Mouse (Mus musculus): ENCODE data around the gene Kcnma1. TPM values are rescaled to one million over a fixed set of nuclear protein-coding genes. Genes with fewer than 3 reads are reported as not detected.

Gene Kcnma1
- polyA plus RNA-seq, 1 experiment from 2014 or later: 2.8 TPM

- POLR2A ChIA-PET: no interaction called here
- no peak for TF ChIP-seq CTCF (IDR thresholded peaks at IDR 0.05)
- DNase-seq (ENCODE audit: low read depth, low spot score) (no peak), ATAC-seq (no peak)
- H3K27me3 ChIP-seq: peaks cover 10% of the 10 kb centered on the region
- CTCF ChIA-PET: no interaction called here
- in situ Hi-C loops (cut with MboI; ENCODE audit: low pct_unique_long_range_greater_than_20kb): no loop called here
These were observed 461.9 kb downstream of the Kcnma1 start for GRCm38 (mm10) chr14:23552252-23552974.

DNA sequence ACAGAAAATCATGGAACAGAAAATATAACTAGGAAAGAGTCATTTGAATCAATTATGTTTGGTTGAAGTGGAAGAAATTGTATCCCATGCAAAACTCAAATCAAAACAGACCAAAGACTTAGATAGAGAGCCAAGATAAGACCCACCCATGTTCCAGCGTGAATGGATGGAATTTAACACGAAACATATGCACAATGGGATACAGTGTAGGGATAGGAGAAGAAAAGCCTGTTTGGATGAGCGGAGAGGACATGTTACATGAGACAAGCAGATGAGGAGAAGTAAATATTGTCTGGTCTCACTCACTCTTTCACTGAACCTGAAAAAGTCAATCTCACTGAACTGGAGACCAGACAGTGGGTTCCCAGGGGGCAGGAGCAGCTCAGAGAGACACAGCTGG, 463.8 kb downstream of the Kcnma1 start:
- ChIA-PET CTCF (no interaction called here), POLR2A (no interaction called here)
- DNase-seq (ENCODE audit: low read depth, low spot score) (no peak), ATAC-seq (no peak)
- peaks cover 10% of the 10 kb centered on the region for H3K27me3 ChIP-seq
- in situ Hi-C loops (cut with MboI; ENCODE audit: low pct_unique_long_range_greater_than_20kb): no loop called here
- no peak for TF ChIP-seq CTCF (IDR thresholded peaks at IDR 0.05)

DNA sequence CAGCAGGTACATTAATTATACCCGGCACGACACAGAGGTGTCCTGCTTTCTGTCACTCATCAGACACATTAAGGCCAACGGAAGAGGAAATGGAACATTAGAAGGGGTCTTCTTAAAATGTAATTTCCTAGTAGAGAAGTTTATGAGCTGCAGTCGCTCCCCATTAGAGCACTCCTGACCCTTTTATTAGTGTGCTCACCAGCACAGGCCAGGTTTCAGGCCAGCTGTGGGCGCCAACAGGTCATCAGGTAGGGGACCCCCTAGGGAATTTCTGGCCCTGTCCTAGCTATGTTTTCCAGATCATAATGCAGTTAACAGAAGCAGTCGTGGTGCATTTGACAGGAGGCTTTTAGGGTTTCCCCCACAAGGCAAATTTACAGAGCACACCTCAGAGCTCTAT, 472.2 kb downstream of the Kcnma1 start:
- no peaks in the 10 kb centered on the region for H3K27me3 ChIP-seq
- ATAC-seq (no peak), DNase-seq (ENCODE audit: low read depth, low spot score) (no peak)
- TF ChIP-seq CTCF (IDR thresholded peaks at IDR 0.05): no peak
- POLR2A ChIA-PET: no interaction called here
- in situ Hi-C loops (cut with MboI; ENCODE audit: low pct_unique_long_range_greater_than_20kb): loop anchor here (25.0 kb wide), 1 partner anchor 730 kb away; no protein-coding TSS in a partner anchor
- CTCF ChIA-PET: interaction anchor here (1.1 kb wide), 1 partner anchor 10 kb away, joined by 4 read pairs; no protein-coding TSS in a partner anchor

- POLR2A ChIA-PET: no interaction called here
- no peak for TF ChIP-seq CTCF (IDR thresholded peaks at IDR 0.05)
- H3K27me3 ChIP-seq: no peaks in the 10 kb centered on the region
- no peak for ATAC-seq
- in situ Hi-C loops (cut with MboI; ENCODE audit: low pct_unique_long_range_greater_than_20kb): loop anchor here (25.0 kb wide), 1 partner anchor 727 kb away; no protein-coding TSS in a partner anchor
- CTCF ChIA-PET: no interaction called here
- no peak for DNase-seq (ENCODE audit: low read depth, low spot score)
These were observed 474.7 kb downstream of the Kcnma1 start for GRCm38 (mm10) chr14:23539621-23540020.

DNA sequence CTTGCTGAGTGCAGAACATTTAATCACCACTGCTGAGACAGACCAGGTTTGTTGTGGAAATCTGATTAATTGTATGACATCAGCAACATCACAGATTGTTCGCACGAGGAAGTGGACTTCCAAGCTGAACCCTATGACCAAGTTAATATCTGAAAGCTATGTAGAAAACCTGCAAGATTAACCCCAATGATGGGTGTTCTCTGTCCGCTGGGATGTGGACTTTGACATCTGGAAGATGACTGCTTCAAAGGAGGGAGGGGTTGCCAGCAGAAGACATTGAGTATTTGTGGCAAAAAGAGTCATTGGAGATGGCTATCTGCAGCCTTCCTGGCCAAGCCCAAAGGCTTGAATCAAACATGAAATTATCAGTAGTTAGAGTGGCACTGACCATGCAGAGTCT, 480.9 kb downstream of the Kcnma1 start:
- in situ Hi-C loops (cut with MboI; ENCODE audit: low pct_unique_long_range_greater_than_20kb): loop anchor here (5.0 to 25.0 kb wide), 2 partner anchors 486 to 721 kb away; no protein-coding TSS in a partner anchor
- DNase-seq (ENCODE audit: low read depth, low spot score) (no peak), ATAC-seq (no peak)
- TF ChIP-seq CTCF (IDR thresholded peaks at IDR 0.05): no peak
- ChIA-PET CTCF (no interaction called here), POLR2A (no interaction called here)
- H3K27me3 ChIP-seq: no peaks in the 10 kb centered on the region

DNA sequence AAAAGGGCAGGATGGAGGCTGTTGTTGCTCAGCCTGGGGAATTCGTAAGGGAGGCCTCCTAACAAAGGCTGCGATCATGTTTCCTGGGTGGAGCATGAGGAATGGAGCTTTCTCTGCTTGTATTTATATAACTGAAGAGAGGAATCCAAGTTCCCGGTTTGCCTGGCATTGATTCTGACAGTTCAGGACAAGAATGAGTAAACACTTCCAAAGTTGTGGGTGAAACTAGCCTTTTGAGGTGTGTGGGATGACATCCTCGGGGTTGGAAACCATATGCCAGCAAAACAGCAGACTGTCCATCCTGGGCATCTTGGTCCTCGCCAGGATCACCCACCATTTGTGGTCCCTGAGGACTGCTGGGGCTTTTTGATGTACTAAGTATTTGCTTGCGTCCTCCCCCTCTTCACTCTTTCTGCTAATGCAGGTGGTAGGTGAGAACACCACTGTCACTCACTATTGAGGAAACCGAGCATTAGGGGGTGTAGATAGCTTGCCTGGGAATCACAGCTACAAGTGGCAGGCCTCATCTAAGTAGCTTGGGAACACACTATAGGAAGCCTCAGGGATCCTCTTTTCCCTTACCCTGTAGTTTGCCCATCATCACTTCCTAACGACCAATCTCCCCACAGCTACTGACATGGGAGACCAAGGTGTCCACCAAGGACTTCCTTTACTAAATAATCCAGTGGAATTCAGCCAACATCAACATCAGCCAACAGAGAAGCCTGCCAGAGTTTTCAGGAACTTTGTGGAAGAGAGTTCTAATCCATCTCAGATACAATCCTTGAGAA, 482.4 kb downstream of the Kcnma1 start:
- no peaks in the 10 kb centered on the region for H3K27me3 ChIP-seq
- ChIA-PET CTCF (interaction anchor here (1.2 to 1.3 kb wide), 2 partner anchors 10 kb away, joined by 3 to 4 read pairs; no protein-coding TSS in a partner anchor), POLR2A (no interaction called here)
- in situ Hi-C loops (cut with MboI; ENCODE audit: low pct_unique_long_range_greater_than_20kb): loop anchor here (5.0 to 25.0 kb wide), 2 partner anchors 485 to 720 kb away; no protein-coding TSS in a partner anchor
- no peak for DNase-seq (ENCODE audit: low read depth, low spot score)
- no peak for TF ChIP-seq CTCF (IDR thresholded peaks at IDR 0.05)
- no peak for ATAC-seq

GRCm38 (mm10) chr14:23529720-23530119, 484.6 kb downstream of the Kcnma1 start:
- CTCF ChIA-PET: interaction anchor here (0.6 to 1.1 kb wide), 4 partner anchors 29 to 46 kb away, joined by 3 read pairs; no protein-coding TSS in a partner anchor
- peak; percentile 85 for TF ChIP-seq CTCF (IDR thresholded peaks at IDR 0.05)
- POLR2A ChIA-PET: interaction anchor here (0.6 kb wide), 1 partner anchor 742 kb away, joined by 3 read pairs; no protein-coding TSS in a partner anchor
- DNase-seq (ENCODE audit: low read depth, low spot score): peak; percentile 15
- H3K27me3 ChIP-seq: no peaks in the 10 kb centered on the region
- no peak for ATAC-seq
- in situ Hi-C loops (cut with MboI; ENCODE audit: low pct_unique_long_range_greater_than_20kb): loop anchor here (5.0 to 25.0 kb wide), 2 partner anchors 482 to 717 kb away; no protein-coding TSS in a partner anchor

GRCm38 (mm10) chr14:23529229-23529628, 485.1 kb downstream of the Kcnma1 start:
- in situ Hi-C loops (cut with MboI; ENCODE audit: low pct_unique_long_range_greater_than_20kb): loop anchor here (25.0 kb wide), 1 partner anchor 717 kb away; no protein-coding TSS in a partner anchor
- no peak for DNase-seq (ENCODE audit: low read depth, low spot score)

DNA sequence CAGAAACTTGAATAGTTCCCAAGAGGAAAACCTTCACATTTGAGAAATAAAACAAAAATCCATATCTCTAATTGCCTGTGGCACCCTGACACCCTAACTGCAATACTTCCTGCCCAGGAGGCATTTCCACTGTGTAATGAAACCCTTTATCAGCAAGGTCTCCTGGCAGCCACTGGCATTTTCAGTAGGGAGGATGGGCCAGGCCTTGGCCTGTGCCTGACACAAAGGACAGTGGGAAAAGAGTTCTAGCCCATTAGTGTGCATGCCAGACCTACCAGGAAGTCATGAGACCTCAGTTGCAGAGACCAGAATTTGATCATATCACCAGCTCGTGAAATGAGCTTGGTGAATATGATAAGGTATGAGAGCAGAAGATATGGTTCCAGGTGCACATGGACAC, 488.4 kb downstream of the Kcnma1 start:
- no peak for TF ChIP-seq CTCF (IDR thresholded peaks at IDR 0.05)
- ATAC-seq: no peak
- ChIA-PET CTCF (no interaction called here), POLR2A (no interaction called here)
- peaks cover 4% of the 10 kb centered on the region for H3K27me3 ChIP-seq
- in situ Hi-C loops (cut with MboI; ENCODE audit: low pct_unique_long_range_greater_than_20kb): loop anchor here (25.0 kb wide), 1 partner anchor 714 kb away; no protein-coding TSS in a partner anchor
- DNase-seq (ENCODE audit: low read depth, low spot score): no peak

More at GRCm38 (mm10) chr14:23529229-23529628, 485.1 kb downstream of the Kcnma1 start:
- no peak for TF ChIP-seq CTCF (IDR thresholded peaks at IDR 0.05)
- ATAC-seq: no peak
- CTCF ChIA-PET: interaction anchor here (0.6 to 1.1 kb wide), 2 partner anchors 29 to 38 kb away, joined by 3 read pairs; no protein-coding TSS in a partner anchor
- H3K27me3 ChIP-seq: no peaks in the 10 kb centered on the region
- POLR2A ChIA-PET: interaction anchor here (0.6 kb wide), 1 partner anchor 743 kb away, joined by 3 read pairs; no protein-coding TSS in a partner anchor

DNA sequence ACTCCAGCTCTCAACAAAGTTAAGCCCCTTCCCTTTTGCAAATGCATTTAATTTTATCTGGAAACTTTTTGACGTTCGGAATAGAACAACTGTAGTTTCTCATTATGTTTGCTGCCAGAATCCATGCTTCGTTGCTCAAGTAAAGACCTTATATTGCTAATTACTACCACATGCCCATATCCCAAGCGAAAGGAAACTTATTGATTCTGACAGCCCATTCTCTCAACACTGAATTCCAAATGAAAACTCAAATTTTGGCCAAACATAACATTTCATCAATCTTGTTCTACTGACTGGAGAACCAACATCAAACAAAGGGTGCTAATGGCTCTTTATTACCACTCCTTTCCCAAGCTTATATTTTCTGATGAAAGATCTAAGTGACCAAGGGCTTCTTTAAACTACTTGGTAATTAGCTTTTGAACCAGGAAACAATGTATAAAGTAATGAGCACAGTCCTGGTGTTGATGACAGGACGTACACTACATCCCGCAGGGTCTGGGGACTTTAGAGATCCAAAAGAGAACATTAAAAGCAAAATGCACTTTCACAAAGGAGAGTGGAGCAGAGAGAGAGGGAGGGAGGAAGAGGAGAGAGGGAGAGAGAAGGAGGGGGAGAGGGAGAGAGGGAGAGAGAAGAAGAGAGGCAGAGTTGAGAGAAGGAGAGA, 490.3 kb downstream of the Kcnma1 start:
- no peak for DNase-seq (ENCODE audit: low read depth, low spot score)
- ATAC-seq: no peak
- peaks cover 4% of the 10 kb centered on the region for H3K27me3 ChIP-seq
- ChIA-PET CTCF (no interaction called here), POLR2A (no interaction called here)
- in situ Hi-C loops (cut with MboI; ENCODE audit: low pct_unique_long_range_greater_than_20kb): no loop called here
- no peak for TF ChIP-seq CTCF (IDR thresholded peaks at IDR 0.05)
